Mouse (Mus musculus) C2C12 (cell line): ENCODE results near the gene Spock2. TPM values are rescaled to one million over a fixed set of nuclear protein-coding genes. Genes with fewer than 3 reads are reported as not detected.

Experiments
- H3K27me3 ChIP-seq: one replicate; pipeline ENCODE4 v1.6.1; 2011; ENCODE audit not compliant: control insufficient read depth, insufficient read depth, insufficient read length
- H3K36me3 ChIP-seq: one replicate; pipeline ENCODE4 v1.6.1; 2011; ENCODE audit not compliant: control insufficient read depth, insufficient read depth
- H3K4me3 ChIP-seq: one replicate; pipeline ENCODE4 v1.5.1; 2011; ENCODE audit warnings: mild to moderate bottlenecking, control low read depth; ENCODE audit not compliant: poor library complexity, insufficient read depth, severe bottlenecking
- H3K79me2 ChIP-seq: one replicate; pipeline ENCODE4 v1.6.1; 2011; ENCODE audit not compliant: control insufficient read depth, insufficient read depth
- H3K79me3 ChIP-seq: one replicate; pipeline ENCODE4 v1.6.1; 2011; ENCODE audit warnings: low read depth, control low read depth
- H3ac ChIP-seq: one replicate; pipeline ENCODE3; 2011; ENCODE audit warnings: low read depth; ENCODE audit not compliant: control insufficient read depth, insufficient read length
- CEBPB ChIP-seq: IDR thresholded peaks from one replicate; pipeline ENCODE4 v1.6.1; 2011; ENCODE audit warnings: low read depth, mild to moderate bottlenecking, control low read depth, moderate library complexity
- CTCF ChIP-seq: IDR thresholded peaks from one replicate; pipeline ENCODE4 v1.5.1; 2011; ENCODE audit not compliant: control insufficient read depth, insufficient read depth, insufficient read length
- FOSL1 ChIP-seq: IDR thresholded peaks from one replicate; pipeline ENCODE4 v1.8.0; 2011; ENCODE audit warnings: mild to moderate bottlenecking, low read length; ENCODE audit not compliant: poor library complexity, insufficient read depth, severe bottlenecking
- MAX ChIP-seq: IDR thresholded peaks from one replicate; pipeline ENCODE4 v1.6.1; 2011; ENCODE audit warnings: mild to moderate bottlenecking, control low read depth
- MYOD1 ChIP-seq: IDR thresholded peaks from one replicate; pipeline ENCODE4 v1.6.1; 2011; ENCODE audit warnings: low read depth; ENCODE audit not compliant: control insufficient read depth, insufficient read length
- MYOG ChIP-seq: IDR thresholded peaks from one replicate; pipeline ENCODE4 v1.6.1; 2011; ENCODE audit not compliant: control insufficient read depth, insufficient read length; ENCODE audit errors: extremely low read depth
- USF1 ChIP-seq: IDR thresholded peaks from one replicate; pipeline ENCODE4 v1.6.1; 2011; ENCODE audit warnings: low read depth, mild to moderate bottlenecking, control low read depth, moderate library complexity
- polyA plus RNA-seq: library from polyadenylated mRNA; unstranded; fragments of >200 nt; fragmentation: generic; extraction: Trizol; gene quantifications from one replicate; pipeline ENCODE4 v1.2.1, GENCODE M21; 2012; ENCODE audit warnings: missing spikeins

Spock2 gene
- polyA plus RNA-seq, 1 experiment, result 12.1 TPM

GRCm38 (mm10) chr10:60120630-60121029 is 14.6 kb downstream of the Spock2 start:
- TF ChIP-seq CTCF (no peak), MAX (no peak), USF1 (no peak), MYOG (no peak), CEBPB (no peak), MYOD1 (no peak), FOSL1 (no peak)
- H3K36me3 ChIP-seq, result no peaks in the 10 kb centered on the region

DNA sequence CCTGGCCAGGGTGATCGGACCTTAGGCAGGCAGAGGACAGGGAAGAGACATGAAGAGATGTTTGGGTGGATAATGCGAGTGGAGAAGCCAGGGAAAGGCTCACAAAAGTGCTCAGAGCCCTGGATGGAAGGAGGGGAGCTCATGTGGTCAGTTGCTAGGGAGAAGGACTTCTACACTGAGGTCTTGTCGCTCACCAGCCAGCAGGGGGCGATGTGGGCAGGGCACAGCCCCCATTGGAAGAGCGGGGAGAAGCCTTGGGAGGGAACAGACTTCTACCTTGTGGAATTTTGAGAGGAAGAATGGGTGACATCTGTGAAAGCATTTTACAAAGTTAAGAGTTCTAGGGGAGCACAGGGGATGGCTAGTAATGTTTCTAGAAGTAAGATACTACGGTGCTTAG is 18.1 kb downstream of the Spock2 start:
- Histone ChIP-seq H3K4me3 (no peak overlapping the region), H3K79me2 (no peaks in the 10 kb centered on the region), H3K79me3 (no peaks in the 10 kb centered on the region), H3K27me3 (no peaks in the 10 kb centered on the region), H3K36me3 (no peaks in the 10 kb centered on the region), H3ac (no peak overlapping the region)
- no peak for TF ChIP-seq CEBPB
- peak; percentile 45 for TF ChIP-seq CTCF
- TF ChIP-seq FOSL1, result no peak

More at GRCm38 (mm10) chr10:60120630-60121029, 14.6 kb downstream of the Spock2 start:
- H3K79me3 ChIP-seq, result no peaks in the 10 kb centered on the region
- H3K27me3 ChIP-seq, result no peaks in the 10 kb centered on the region
- H3ac ChIP-seq, result no peak overlapping the region
- H3K79me2 ChIP-seq, result no peaks in the 10 kb centered on the region
- H3K4me3 ChIP-seq, result no peak overlapping the region

DNA sequence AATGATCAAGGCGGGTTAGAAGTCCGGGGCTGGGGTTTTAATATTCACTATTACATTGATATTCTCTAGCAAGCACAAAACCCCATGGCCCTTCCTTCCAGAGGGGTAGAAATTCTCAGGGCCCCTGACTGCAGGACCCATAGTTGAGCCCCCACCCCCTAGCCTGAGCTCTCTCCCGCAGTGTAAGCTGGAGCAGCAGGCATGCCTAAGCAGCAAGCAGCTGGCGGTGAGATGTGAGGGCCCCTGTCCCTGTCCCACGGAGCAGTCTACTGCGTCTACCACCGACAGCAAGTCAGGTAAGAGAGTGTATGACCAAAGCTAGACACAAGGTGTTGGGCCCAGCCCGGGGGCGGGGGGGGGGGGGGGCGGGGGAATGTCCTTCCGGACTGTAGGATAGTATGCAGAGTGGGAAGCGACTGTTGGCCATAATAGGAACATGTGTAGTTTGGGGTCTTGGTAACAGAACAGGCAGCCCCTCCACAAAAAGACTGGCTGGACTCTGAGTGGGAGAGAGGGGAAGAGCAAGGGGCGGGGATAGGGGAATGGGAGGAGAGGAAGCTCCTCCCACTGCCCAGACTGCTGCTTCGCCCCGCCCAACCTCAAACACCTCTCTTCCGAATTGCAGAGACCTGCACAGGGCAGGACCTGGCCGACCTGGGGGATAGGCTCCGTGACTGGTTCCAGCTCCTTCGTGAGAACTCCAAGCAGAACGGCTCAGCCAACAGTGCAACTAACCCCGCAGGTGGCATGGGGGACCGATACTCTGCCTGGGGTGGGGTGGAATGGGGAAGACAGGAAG is 19.7 kb downstream of the Spock2 start:
- Histone ChIP-seq H3K4me3 (no peak overlapping the region), H3K79me2 (no peaks in the 10 kb centered on the region), H3K27me3 (no peaks in the 10 kb centered on the region), H3K36me3 (no peaks in the 10 kb centered on the region), H3ac (no peak overlapping the region), H3K79me3 (no peaks in the 10 kb centered on the region)
- TF ChIP-seq USF1, result no peak

DNA sequence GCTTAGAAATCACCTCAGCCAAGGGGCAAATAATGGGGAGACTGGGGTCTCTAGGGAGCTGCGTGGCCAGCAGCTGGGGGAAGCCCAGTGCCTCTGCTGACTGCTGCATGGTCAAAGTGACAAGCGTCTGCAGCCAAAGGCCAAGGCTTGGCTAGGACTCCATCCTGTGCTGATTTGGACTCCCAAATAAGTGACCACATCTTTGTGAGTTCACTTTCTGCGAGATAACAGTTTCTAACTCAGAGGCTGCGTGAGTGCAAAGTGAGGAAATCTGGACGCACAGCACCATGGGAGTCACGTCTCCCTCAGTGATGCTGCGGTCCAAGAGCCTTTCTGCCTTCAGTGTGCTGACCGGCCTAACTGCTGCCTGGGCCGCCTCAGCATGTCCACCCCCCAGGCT is 22.3 kb downstream of the Spock2 start:
- no peaks in the 10 kb centered on the region for H3K27me3 ChIP-seq
- H3K79me2 ChIP-seq, result no peaks in the 10 kb centered on the region
- no peak overlapping the region for H3K4me3 ChIP-seq
- TF ChIP-seq MYOG, result no peak
- no peak for TF ChIP-seq FOSL1
- TF ChIP-seq MYOD1, result no peak
- no peak for TF ChIP-seq MAX
- TF ChIP-seq CEBPB, result no peak
- TF ChIP-seq USF1, result no peak
- TF ChIP-seq CTCF, result no peak
- no peaks in the 10 kb centered on the region for H3K79me3 ChIP-seq
- no peak overlapping the region for H3ac ChIP-seq
- no peaks in the 10 kb centered on the region for H3K36me3 ChIP-seq

- Histone ChIP-seq H3K79me2 (no peaks in the 10 kb centered on the region), H3ac (no peak overlapping the region), H3K36me3 (no peaks in the 10 kb centered on the region), H3K4me3 (no peak overlapping the region), H3K79me3 (no peaks in the 10 kb centered on the region), H3K27me3 (no peaks in the 10 kb centered on the region)
- no peak for TF ChIP-seq MAX
- TF ChIP-seq MYOG, result no peak
- no peak for TF ChIP-seq CTCF
- TF ChIP-seq FOSL1, result no peak
- TF ChIP-seq CEBPB, result no peak
- no peak for TF ChIP-seq USF1
- no peak for TF ChIP-seq MYOD1
Measured at GRCm38 (mm10) chr10:60130504-60130903, 24.5 kb downstream of the Spock2 start.

- Histone ChIP-seq H3ac (no peak overlapping the region), H3K4me3 (no peak overlapping the region), H3K27me3 (no peaks in the 10 kb centered on the region), H3K79me3 (no peaks in the 10 kb centered on the region), H3K79me2 (no peaks in the 10 kb centered on the region), H3K36me3 (no peaks in the 10 kb centered on the region)
- TF ChIP-seq MYOG (no peak), FOSL1 (no peak), USF1 (no peak), CTCF (no peak), MYOD1 (no peak), CEBPB (no peak), MAX (no peak)
Measured at GRCm38 (mm10) chr10:60133501-60133900, 27.5 kb downstream of the Spock2 start.
